Mouse (Mus musculus) bone marrow, adult 2 months (tissue): ENCODE results near the gene Hps4.

Experiments
- CTCF ChIP-seq: fragments of 200-500 bp; IDR thresholded peaks from 2 replicates; pipeline ENCODE4 v1.5.1; 2011; ENCODE audit warnings: low read length, control low read depth; ENCODE audit not compliant: control insufficient read depth, insufficient read depth
- POLR2A ChIP-seq: fragments of 200-500 bp; IDR thresholded peaks from 2 replicates; pipeline ENCODE4 v1.6.1; 2011; ENCODE audit warnings: low read depth, mild to moderate bottlenecking, control low read depth, low read length, borderline replicate concordance; ENCODE audit not compliant: control insufficient read depth

- TF ChIP-seq CTCF (no peak), POLR2A (no peak)
Observed at GRCm38 (mm10) chr5:112313222-112313885, 29.5 kb upstream of the Hps4 start.
